Mouse (Mus musculus): Measurements from ENCODE around the gene Hs3st3b1. TPM values are rescaled to one million over a fixed set of nuclear protein-coding genes. Genes with fewer than 3 reads are reported as not detected.

The Hs3st3b1 gene
- polyA plus RNA-seq, 1 experiment, result 0.30 TPM

DNA sequence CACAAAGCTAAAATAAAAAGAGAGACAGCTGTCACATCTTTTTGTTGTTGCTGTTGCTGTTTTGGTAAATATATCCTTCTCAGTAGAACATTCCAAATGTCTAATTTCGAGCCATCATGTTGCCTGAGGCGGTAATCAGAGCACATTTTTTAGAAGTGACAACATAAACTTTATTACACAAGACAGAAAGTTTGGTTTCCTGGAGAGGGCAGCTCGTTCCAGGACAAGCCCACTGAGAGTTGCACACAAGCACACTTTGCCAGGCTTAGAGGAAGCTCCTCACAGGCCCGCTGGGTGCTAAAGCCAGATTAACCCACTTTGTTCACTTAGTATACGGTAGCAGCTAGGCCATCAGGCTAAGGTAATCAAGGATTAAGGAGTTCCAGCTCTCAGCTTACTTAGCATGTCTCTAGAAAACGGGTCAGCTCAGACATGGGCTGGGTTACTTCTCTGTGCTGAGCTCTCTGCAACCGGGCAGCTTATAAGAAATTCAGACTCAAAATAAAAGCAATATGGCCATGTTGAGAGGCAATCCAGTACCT, 30.5 kb downstream of the Hs3st3b1 start:
- Histone ChIP-seq H3K4me1 (ENCODE audit: control insufficient read depth, insufficient read depth, low read length) (no peaks in the 10 kb centered on the region), H3K4me3 (replicated peaks; ENCODE audit: control insufficient read depth, low read depth, low read length) (no peak overlapping the region), H3K27ac (ENCODE audit: control insufficient read depth, insufficient read depth, low read depth, low read length, poor library complexity) (no peak overlapping the region)
- 40% methylated on average over 7 of the region's 7 CpGs for WGBS
- no peak for TF ChIP-seq POLR2A (IDR thresholded peaks at IDR 0.05; ENCODE audit: borderline replicate concordance, control insufficient read depth, low read depth, low read length)
- no peak for TF ChIP-seq CTCF (IDR thresholded peaks at IDR 0.05; ENCODE audit: control insufficient read depth, insufficient read depth, low read length)

DNA sequence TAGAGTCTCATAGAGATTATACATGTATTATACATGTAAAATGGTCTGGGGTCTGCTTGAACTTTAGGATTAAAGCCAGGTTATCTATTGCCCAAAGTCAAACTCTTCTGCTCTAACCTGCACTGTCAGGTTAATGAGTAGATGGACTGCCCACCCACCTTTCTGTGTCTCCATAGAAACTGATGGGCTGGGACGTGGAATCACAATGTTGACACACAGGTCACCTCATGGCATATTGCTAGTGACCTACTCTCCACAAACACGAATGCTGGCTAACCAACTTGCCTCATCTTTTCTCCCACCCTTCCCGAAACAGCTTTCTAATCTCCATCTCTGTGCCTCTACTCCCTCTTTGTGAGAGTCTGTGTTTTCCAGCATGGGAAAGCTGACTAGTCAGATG, 38.7 kb downstream of the Hs3st3b1 start:
- H3K27ac ChIP-seq (ENCODE audit: control insufficient read depth, insufficient read depth, low read depth, low read length, poor library complexity), result no peak overlapping the region
- 74% methylated on average over 3 of the region's 3 CpGs for WGBS
- H3K4me3 ChIP-seq (replicated peaks; ENCODE audit: control insufficient read depth, low read depth, low read length), result no peak overlapping the region
- TF ChIP-seq POLR2A (IDR thresholded peaks at IDR 0.05; ENCODE audit: borderline replicate concordance, control insufficient read depth, low read depth, low read length) (no peak), CTCF (IDR thresholded peaks at IDR 0.05; ENCODE audit: control insufficient read depth, insufficient read depth, low read length) (no peak)
- H3K4me1 ChIP-seq (ENCODE audit: control insufficient read depth, insufficient read depth, low read length), result no peaks in the 10 kb centered on the region

DNA sequence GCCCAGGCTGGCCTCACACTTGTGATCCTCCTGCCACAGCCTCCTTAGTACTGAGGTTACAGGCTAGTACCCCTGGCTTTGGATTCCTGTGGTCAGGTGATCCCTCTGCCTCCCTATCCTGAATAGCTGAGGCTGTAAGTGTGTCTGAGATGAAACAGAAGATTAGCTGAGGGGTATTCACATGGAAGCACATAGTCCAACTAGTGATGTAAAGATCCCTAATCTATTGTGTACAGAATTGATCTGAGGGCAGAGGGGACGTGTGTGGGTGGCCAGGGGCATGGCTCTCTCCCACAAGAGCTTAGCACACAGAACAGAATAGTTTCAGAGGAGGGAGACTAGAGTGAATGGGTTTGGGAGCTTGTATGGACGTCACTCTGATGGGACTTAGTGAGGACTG, 41.8 kb downstream of the Hs3st3b1 start:
- Histone ChIP-seq H3K4me1 (ENCODE audit: control insufficient read depth, insufficient read depth, low read length) (no peaks in the 10 kb centered on the region), H3K27ac (ENCODE audit: control insufficient read depth, insufficient read depth, low read depth, low read length, poor library complexity) (no peak overlapping the region), H3K4me3 (replicated peaks; ENCODE audit: control insufficient read depth, low read depth, low read length) (no peak overlapping the region)
- WGBS, result 64% methylated on average over 2 of the region's 2 CpGs
- TF ChIP-seq POLR2A (IDR thresholded peaks at IDR 0.05; ENCODE audit: borderline replicate concordance, control insufficient read depth, low read depth, low read length) (no peak), CTCF (IDR thresholded peaks at IDR 0.05; ENCODE audit: control insufficient read depth, insufficient read depth, low read length) (no peak)

DNA sequence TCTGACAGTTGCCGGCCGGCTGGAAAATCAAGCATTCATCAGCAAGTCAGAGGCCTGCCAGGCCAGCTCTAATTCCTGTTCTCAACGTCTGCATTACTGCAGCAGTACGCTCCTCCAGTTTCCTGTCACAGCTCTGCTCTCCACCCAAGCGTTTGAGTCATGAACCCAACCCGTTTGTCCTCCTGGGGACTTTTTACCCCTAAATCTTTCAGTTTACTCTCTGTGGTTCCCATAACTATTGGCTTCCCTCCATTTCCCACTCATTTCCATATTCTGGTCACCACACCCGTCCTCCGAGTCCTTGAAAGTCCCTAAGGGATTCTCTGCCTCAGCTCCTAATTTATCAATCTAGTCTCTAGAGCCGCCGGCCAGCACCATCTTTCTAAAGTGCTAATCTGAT, 42.8 kb downstream of the Hs3st3b1 start:
- WGBS, result 21% methylated on average over 10 of the region's 10 CpGs
- TF ChIP-seq CTCF (IDR thresholded peaks at IDR 0.05; ENCODE audit: control insufficient read depth, insufficient read depth, low read length), result no peak
- TF ChIP-seq POLR2A (IDR thresholded peaks at IDR 0.05; ENCODE audit: borderline replicate concordance, control insufficient read depth, low read depth, low read length), result no peak
- no peaks in the 10 kb centered on the region for H3K4me1 ChIP-seq (ENCODE audit: control insufficient read depth, insufficient read depth, low read length)
- H3K27ac ChIP-seq (ENCODE audit: control insufficient read depth, insufficient read depth, low read depth, low read length, poor library complexity), result no peak overlapping the region
- no peak overlapping the region for H3K4me3 ChIP-seq (replicated peaks; ENCODE audit: control insufficient read depth, low read depth, low read length)

DNA sequence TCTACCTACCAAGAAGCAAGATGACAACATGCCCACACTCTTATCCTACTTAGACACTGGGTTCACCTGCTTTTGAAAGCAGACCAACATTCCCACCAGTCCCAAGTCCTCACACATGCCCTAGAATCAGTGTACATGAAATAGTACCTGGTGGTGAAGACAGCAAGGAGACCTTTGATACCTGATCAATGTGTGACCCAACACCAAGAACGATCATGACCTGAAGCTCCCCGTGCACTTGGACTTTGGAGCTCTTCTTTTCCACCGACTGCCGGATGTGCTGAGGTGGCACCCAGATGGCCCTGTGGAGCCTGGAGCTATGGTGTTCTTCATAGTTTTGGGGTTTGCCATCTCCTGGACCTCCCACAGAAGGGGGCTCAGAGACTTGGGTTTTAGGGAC, 43.5 kb downstream of the Hs3st3b1 start:
- H3K27ac ChIP-seq (ENCODE audit: control insufficient read depth, insufficient read depth, low read depth, low read length, poor library complexity), result no peak overlapping the region

DNA sequence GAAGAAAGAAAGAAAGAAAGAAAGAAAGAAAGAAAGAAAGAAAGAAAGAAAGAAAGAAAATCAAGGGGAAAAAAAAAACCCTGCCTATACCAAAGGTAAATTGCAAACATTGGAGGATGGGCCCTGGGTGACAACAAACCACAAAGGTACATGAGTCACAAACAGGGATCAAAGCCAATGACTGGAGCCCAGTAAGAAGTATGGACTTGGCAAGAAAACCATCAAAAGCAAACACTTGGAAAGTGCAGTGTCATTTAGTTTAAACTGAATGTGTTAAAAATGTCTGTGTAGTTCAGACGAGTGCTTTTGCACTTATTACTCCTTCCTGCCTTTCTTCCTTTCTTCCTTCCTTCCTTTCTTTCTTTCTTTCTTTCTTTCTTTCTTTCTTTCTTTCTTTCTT, 59.3 kb downstream of the Hs3st3b1 start:
- Histone ChIP-seq H3K4me3 (replicated peaks; ENCODE audit: control insufficient read depth, low read depth, low read length) (no peak overlapping the region), H3K4me1 (ENCODE audit: control insufficient read depth, insufficient read depth, low read length) (no peaks in the 10 kb centered on the region), H3K27ac (ENCODE audit: control insufficient read depth, insufficient read depth, low read depth, low read length, poor library complexity) (no peak overlapping the region)
- TF ChIP-seq CTCF (IDR thresholded peaks at IDR 0.05; ENCODE audit: control insufficient read depth, insufficient read depth, low read length) (no peak), POLR2A (IDR thresholded peaks at IDR 0.05; ENCODE audit: borderline replicate concordance, control insufficient read depth, low read depth, low read length) (no peak)
- WGBS, result 17% methylated on average over 1 of the region's 1 CpGs

More for the DNA sequence above, 43.5 kb downstream of the Hs3st3b1 start:
- no peaks in the 10 kb centered on the region for H3K4me1 ChIP-seq (ENCODE audit: control insufficient read depth, insufficient read depth, low read length)
- TF ChIP-seq POLR2A (IDR thresholded peaks at IDR 0.05; ENCODE audit: borderline replicate concordance, control insufficient read depth, low read depth, low read length) (no peak), CTCF (IDR thresholded peaks at IDR 0.05; ENCODE audit: control insufficient read depth, insufficient read depth, low read length) (no peak)
- 85% methylated on average over 4 of the region's 4 CpGs for WGBS
- H3K4me3 ChIP-seq (replicated peaks; ENCODE audit: control insufficient read depth, low read depth, low read length), result no peak overlapping the region

DNA sequence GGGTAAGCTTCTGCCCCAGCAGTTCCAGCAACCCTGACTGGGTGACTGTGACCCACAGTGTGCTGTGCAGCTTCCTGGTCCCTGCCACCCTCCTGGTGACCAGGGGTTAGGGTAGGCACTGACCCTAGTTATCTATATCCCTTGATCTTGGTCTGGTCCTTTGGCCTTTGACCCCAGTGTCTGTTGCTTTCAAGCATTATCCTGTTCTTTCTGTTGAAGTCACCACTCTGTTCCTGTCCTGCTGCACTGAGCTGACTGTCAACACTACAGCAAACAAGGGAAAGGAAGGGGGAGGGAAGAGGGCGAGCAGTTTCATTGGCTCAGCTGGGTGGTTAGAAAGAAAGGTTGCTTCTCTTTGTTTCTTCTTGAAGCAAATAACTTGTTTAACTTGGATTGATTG, 60.1 kb downstream of the Hs3st3b1 start:
- 52% methylated on average over 1 of the region's 1 CpGs for WGBS
- no peak for TF ChIP-seq CTCF (IDR thresholded peaks at IDR 0.05; ENCODE audit: control insufficient read depth, insufficient read depth, low read length)
- H3K4me3 ChIP-seq (replicated peaks; ENCODE audit: control insufficient read depth, low read depth, low read length), result no peak overlapping the region
- no peaks in the 10 kb centered on the region for H3K4me1 ChIP-seq (ENCODE audit: control insufficient read depth, insufficient read depth, low read length)
- no peak overlapping the region for H3K27ac ChIP-seq (ENCODE audit: control insufficient read depth, insufficient read depth, low read depth, low read length, poor library complexity)

DNA sequence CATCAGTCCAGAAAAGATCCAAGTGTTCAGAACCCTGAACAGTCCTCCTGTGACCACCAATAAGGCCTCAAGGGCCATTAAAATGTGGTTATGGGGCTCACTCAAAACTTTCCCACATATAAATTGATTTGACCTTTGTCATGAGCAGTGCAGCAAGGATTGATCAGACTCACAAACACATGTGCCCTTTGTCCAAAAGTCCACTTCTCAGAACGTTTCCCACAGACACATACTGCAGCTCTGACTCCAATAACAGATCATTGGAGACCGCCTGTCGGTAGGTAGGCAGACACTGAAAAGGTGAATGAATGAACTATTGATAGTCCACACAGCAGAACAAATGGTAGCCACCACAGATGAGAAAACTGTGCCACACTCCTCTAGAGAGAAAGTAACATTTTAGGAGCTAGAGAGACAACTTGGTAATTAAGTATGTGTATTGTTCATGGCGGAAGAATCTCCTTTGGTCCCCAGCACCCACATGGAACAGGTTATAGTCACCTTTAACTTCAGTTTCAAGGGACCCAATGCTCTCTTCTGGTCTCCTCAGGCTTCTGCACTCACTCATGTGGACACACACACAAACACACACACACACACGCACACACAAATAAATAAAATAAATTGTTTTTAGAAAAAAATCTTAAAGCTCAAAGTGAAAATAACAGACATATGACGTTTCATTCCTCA, 70.9 kb downstream of the Hs3st3b1 start:
- H3K4me1 ChIP-seq (ENCODE audit: control insufficient read depth, insufficient read depth, low read length), result no peaks in the 10 kb centered on the region
- no peak overlapping the region for H3K4me3 ChIP-seq (replicated peaks; ENCODE audit: control insufficient read depth, low read depth, low read length)
- 71% methylated on average over 6 of the region's 6 CpGs for WGBS
- no peak for TF ChIP-seq CTCF (IDR thresholded peaks at IDR 0.05; ENCODE audit: control insufficient read depth, insufficient read depth, low read length)
- no peak for TF ChIP-seq POLR2A (IDR thresholded peaks at IDR 0.05; ENCODE audit: borderline replicate concordance, control insufficient read depth, low read depth, low read length)
- no peak overlapping the region for H3K27ac ChIP-seq (ENCODE audit: control insufficient read depth, insufficient read depth, low read depth, low read length, poor library complexity)

DNA sequence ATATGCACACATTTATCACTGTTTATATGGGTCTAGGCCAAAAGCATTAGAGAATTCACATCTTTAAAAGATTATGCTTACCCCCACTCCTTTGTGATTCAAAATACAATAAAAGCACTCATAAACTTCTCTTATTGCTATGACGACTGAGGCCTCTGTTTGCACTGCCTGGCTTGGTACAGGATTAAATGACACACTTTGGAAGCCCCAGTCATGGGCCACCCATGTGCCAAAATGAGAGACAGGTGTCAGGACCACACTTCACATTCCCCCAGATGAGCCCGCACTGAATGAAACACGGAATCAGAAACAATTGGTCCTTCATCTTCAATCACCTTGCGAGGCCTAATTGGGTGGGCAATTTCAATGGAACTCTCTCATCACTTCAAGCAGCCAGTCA, 71.8 kb downstream of the Hs3st3b1 start:
- WGBS, result 81% methylated on average over 4 of the region's 4 CpGs
- Histone ChIP-seq H3K27ac (ENCODE audit: control insufficient read depth, insufficient read depth, low read depth, low read length, poor library complexity) (no peak overlapping the region), H3K4me3 (replicated peaks; ENCODE audit: control insufficient read depth, low read depth, low read length) (no peak overlapping the region), H3K4me1 (ENCODE audit: control insufficient read depth, insufficient read depth, low read length) (no peaks in the 10 kb centered on the region)
- TF ChIP-seq CTCF (IDR thresholded peaks at IDR 0.05; ENCODE audit: control insufficient read depth, insufficient read depth, low read length) (no peak), POLR2A (IDR thresholded peaks at IDR 0.05; ENCODE audit: borderline replicate concordance, control insufficient read depth, low read depth, low read length) (no peak)

All from bone marrow, adult 2 months (tissue).